Mouse (Mus musculus) mouse embryonic stem cell (cell line): ENCODE results near the gene Ezh1.

Source experiments
- in situ Hi-C, 2 experiments: fragments of 300-500 bp; cut with MboI; formaldehyde crosslinking; loops; 1 replicate in 1 of 2; 3 replicates in 1 of 2; pipeline ENCODE4 v1.14.3; 2019 to 2020; ENCODE audit warnings: low sequenced_read_pairs in 2 of 2, low pct_unique_long_range_greater_than_20kb in 1 of 2, mixed read lengths in 1 of 2; ENCODE audit not compliant: unreplicated experiment in 1 of 2

The Ezh1 gene

DNA sequence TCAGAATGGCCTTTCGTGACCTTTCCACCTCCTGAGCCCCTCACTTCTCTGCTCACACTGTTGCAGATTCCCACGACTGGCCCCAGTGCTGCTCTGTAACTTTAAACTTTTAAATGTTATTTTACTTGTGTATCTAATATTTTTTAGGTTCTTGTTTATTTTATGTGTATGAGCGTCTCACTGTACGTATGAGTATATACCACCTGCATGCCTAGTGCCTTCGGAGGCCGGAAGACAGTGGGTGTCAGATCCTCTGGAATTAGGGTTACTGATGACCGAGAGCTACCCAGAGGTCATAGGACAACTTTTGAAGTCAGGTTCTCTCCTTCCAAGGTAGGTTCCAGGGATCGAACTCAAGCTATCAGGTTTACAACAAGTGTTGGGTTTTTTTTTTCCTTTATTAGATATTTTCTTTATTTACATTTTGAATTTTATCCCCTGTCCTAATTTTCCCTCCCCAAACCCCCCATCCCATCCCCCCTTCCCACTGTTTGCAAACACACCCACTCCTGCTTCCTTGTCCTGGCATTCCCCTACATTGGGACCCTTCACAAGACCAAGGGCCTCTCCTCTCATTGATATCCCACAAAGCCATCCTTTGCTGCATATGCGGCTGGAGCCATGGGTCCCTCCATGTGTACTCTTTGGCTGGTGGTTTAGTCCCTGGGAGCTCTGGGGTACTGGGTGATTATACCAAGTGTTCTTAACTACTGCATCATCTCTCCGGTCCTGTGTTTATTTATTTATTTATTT is 83.9 kb downstream of the Ezh1 start:
- in situ Hi-C loops = no loop called here
